Mouse (Mus musculus) liver, embryonic 11.5 days (tissue): ENCODE measurements at regions not wholly inside any gene's neighbourhood (a gene's known extent, or its start where the extent isn't known, plus 50 kb on each side); places are given as distances from the start of the nearest gene placed in this dataset.

Experiments used
- ATAC-seq: fragments of 200-750 bp; cut with Nextera tagmentation; replicated peaks from 2 replicates; pipeline ENCODE4 v1.8.0; 2017; ENCODE audit warnings: moderate number of reproducible peaks, mild to moderate bottlenecking, moderate TSS enrichment, moderate library complexity; ENCODE audit not compliant: low FRiP score
- DNase-seq: peaks from one replicate; pipeline ENCODE4 v3.0.0-alpha.2; 2017; ENCODE audit warnings: low spot score
- H3K27ac ChIP-seq: fragments of 300-500 bp; sonication (generic); 2 replicates; pipeline ENCODE4 v1.5.1; 2014; ENCODE audit warnings: mild to moderate bottlenecking, low read depth, low read length, control low read depth
- H3K27me3 ChIP-seq: fragments of 300-500 bp; sonication (generic); replicated peaks from 2 replicates; pipeline ENCODE4 v1.6.1; 2014; ENCODE audit warnings: low read length, mixed read lengths; ENCODE audit not compliant: control insufficient read depth, insufficient read depth
- H3K36me3 ChIP-seq: fragments of 300-500 bp; sonication (generic); 2 replicates; pipeline ENCODE4 v1.6.1; 2014; ENCODE audit warnings: mild to moderate bottlenecking, low read length, moderate library complexity, mixed read lengths; ENCODE audit not compliant: control insufficient read depth, insufficient read depth
- H3K4me1 ChIP-seq: fragments of 300-500 bp; sonication (generic); replicated peaks from 2 replicates; pipeline ENCODE4 v1.6.1; 2014; ENCODE audit warnings: low read length, mixed read lengths; ENCODE audit not compliant: control insufficient read depth, insufficient read depth
- H3K4me2 ChIP-seq: fragments of 300-500 bp; sonication (generic); 2 replicates; pipeline ENCODE4 v1.6.1; 2014; ENCODE audit warnings: mild to moderate bottlenecking, control low read depth, moderate library complexity
- H3K4me3 ChIP-seq: fragments of 300-500 bp; sonication (generic); 2 replicates; pipeline ENCODE4 v1.5.1; 2014; ENCODE audit warnings: low read depth, low read length, control low read depth
- H3K9ac ChIP-seq: fragments of 300-500 bp; sonication (generic); 2 replicates; pipeline ENCODE4 v1.6.1; 2014; ENCODE audit warnings: low read depth, low read length, control low read depth
- H3K9me3 ChIP-seq: fragments of 300-500 bp; sonication (generic); 2 replicates; pipeline ENCODE4 v1.6.1; 2016; ENCODE audit warnings: low read length, inconsistent platforms, mixed read lengths; ENCODE audit not compliant: control insufficient read depth
- WGBS: fragments of 180-500 bp; shearing (Covaris S2); extraction: QIAGEN DNeasy Blood & Tissue Kit; methylation state at CpG from one replicate; pipeline ENCODE4 v1.1.7; 2014; 5-methylcytosine and 5-hydroxymethylcytosine counted together

DNA sequence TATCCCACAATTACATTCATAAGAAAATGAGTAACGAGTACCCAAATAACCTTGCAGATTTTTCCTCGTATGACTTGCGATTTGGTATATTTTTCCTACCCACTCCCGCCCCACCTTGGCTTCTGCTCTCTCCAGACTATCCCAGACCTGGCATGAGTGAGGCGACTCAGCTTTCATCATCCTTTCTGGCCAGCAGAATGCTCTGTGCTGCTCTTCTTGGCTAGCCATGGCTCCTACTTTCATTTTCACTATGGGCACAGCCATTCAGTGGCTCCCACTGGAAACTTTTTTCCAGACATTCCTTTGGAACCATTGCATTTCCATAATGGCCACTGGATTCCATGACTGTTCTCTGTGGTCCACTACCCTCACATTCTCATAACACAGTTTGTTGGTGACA is 449.1 kb upstream of the Gm11114 start:
- H3K4me3 ChIP-seq: no peak overlapping the region
- H3K27ac ChIP-seq: no peak overlapping the region
- DNase-seq: no peak
- ATAC-seq: no peak
- H3K9ac ChIP-seq: no peak overlapping the region
- WGBS: 84% methylated on average over 5 of the region's 5 CpGs
- H3K9me3 ChIP-seq: no peaks in the 10 kb centered on the region
- no peak overlapping the region for H3K4me2 ChIP-seq
- no peaks in the 10 kb centered on the region for H3K27me3 ChIP-seq
- no peaks in the 10 kb centered on the region for H3K36me3 ChIP-seq
- no peaks in the 10 kb centered on the region for H3K4me1 ChIP-seq

GRCm38 (mm10) chr9:84894148-84894547 is 418.4 kb upstream of the Gm11114 start:
- Histone ChIP-seq H3K4me2 (no peak overlapping the region), H3K4me3 (no peak overlapping the region), H3K27ac (no peak overlapping the region), H3K9me3 (no peaks in the 10 kb centered on the region), H3K9ac (no peak overlapping the region), H3K36me3 (no peaks in the 10 kb centered on the region), H3K4me1 (no peaks in the 10 kb centered on the region), H3K27me3 (no peaks in the 10 kb centered on the region)
- DNase-seq (no peak), ATAC-seq (no peak)
- 63% methylated on average over 2 of the region's 2 CpGs for WGBS

DNA sequence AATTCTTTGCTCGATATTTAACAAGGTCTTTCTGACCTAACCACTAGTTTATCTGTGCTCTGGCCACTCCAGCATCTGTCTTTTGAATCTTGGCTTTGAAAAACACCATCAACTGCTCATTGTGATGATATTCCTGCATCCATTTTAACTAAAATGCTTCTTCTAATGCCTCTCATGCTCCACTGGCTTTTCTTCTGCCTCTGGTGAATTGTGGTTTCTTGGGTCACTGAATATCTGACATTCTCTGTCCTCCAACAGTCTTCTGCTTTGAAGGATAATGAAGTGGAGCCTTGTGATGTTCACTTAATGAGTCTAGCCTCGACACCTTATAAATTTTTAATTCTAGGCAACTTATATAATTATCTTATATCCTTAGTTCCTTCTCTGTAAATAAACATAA is 416.5 kb upstream of the Gm11114 start:
- Histone ChIP-seq H3K9ac (no peak overlapping the region), H3K36me3 (no peaks in the 10 kb centered on the region), H3K4me3 (no peak overlapping the region), H3K27ac (no peak overlapping the region), H3K9me3 (no peaks in the 10 kb centered on the region), H3K4me1 (no peaks in the 10 kb centered on the region), H3K4me2 (no peak overlapping the region), H3K27me3 (no peaks in the 10 kb centered on the region)
- ATAC-seq (no peak), DNase-seq (no peak)
- 68% methylated on average over 2 of the region's 2 CpGs for WGBS

DNA sequence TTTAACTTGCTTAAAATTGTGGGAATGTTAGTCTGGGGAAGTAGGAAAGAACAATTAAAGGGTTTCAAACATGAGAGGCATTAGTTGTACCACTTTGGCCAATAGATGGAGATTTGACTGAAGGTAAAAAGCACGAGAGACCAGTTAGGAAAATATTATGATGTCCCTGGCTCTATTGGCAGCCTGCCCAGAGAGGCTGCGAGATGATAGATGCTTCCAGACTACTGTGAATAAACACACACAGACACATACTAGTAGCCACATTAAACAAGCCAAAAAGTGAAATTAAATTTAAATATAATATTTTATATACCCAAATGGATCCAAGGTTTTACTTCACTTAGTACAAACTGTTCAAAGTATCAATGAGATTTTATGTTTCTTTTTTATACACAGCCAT is 411.9 kb upstream of the Gm11114 start:
- H3K9me3 ChIP-seq: no peaks in the 10 kb centered on the region
- H3K9ac ChIP-seq: no peak overlapping the region
- no peaks in the 10 kb centered on the region for H3K4me1 ChIP-seq
- 60% methylated on average over 2 of the region's 2 CpGs for WGBS
- no peak overlapping the region for H3K4me2 ChIP-seq
- ATAC-seq: no peak
- no peaks in the 10 kb centered on the region for H3K27me3 ChIP-seq
- H3K27ac ChIP-seq: no peak overlapping the region
- H3K4me3 ChIP-seq: no peak overlapping the region
- no peak for DNase-seq
- H3K36me3 ChIP-seq: no peaks in the 10 kb centered on the region

- WGBS: 67% methylated on average over 3 of the region's 3 CpGs
- Histone ChIP-seq H3K4me1 (no peaks in the 10 kb centered on the region), H3K27ac (no peak overlapping the region), H3K27me3 (no peaks in the 10 kb centered on the region), H3K9ac (no peak overlapping the region), H3K4me3 (no peak overlapping the region), H3K4me2 (no peak overlapping the region), H3K9me3 (no peaks in the 10 kb centered on the region), H3K36me3 (no peaks in the 10 kb centered on the region)
- ATAC-seq: no peak
- DNase-seq: no peak
Observed at GRCm38 (mm10) chr9:84906244-84906643, 406.3 kb upstream of the Gm11114 start.

DNA sequence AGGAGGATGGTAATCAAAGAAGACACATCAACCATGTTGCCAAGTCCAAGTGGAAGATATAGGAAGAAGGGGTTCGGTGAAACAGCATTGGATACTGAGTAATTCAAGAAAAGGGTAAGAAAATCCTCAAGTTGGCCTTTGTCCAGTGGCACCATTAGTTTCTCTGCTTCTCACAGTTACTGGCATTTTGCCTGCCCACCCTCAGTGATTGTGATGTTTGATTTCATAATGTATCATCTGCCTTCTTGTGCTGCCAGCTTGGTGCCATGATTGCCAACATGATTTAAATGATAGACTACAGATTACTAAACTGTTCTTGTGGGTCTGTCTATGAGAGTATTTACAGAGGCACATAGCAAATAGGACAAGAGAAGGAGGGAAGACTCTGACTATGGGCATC is 399.3 kb upstream of the Gm11114 start:
- Histone ChIP-seq H3K27me3 (no peaks in the 10 kb centered on the region), H3K9me3 (no peaks in the 10 kb centered on the region), H3K27ac (no peak overlapping the region), H3K4me2 (no peak overlapping the region), H3K36me3 (no peaks in the 10 kb centered on the region), H3K4me3 (no peak overlapping the region), H3K9ac (no peak overlapping the region), H3K4me1 (no peaks in the 10 kb centered on the region)
- DNase-seq (no peak), ATAC-seq (no peak)
- WGBS: 89% methylated on average over 1 of the region's 1 CpGs

DNA sequence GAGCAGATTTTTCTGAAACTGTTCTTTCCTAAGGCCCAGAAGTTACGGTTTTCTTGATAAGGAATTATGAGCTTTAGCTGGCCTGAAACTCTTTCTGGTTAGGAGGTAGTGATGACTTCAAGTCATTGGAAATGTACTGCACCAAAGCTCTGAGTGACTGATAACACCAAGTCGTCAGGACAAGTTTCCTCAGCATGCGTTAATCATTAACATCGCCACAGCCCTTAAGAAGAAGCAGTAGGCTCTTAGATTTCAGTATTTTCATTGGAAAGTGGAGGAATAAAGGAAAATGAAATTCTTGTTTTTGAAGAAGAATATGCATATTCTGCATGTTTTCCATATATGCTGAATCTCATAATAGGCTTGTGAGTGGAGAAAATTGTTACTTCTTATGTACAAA is 390.3 kb upstream of the Gm11114 start:
- Histone ChIP-seq H3K9ac (no peak overlapping the region), H3K27ac (no peak overlapping the region), H3K4me1 (no peaks in the 10 kb centered on the region), H3K4me2 (no peak overlapping the region), H3K27me3 (no peaks in the 10 kb centered on the region), H3K4me3 (no peak overlapping the region), H3K9me3 (no peaks in the 10 kb centered on the region), H3K36me3 (no peaks in the 10 kb centered on the region)
- DNase-seq (no peak), ATAC-seq (no peak)
- 67% methylated on average over 4 of the region's 4 CpGs for WGBS

- Histone ChIP-seq H3K36me3 (no peaks in the 10 kb centered on the region), H3K9ac (no peak overlapping the region), H3K9me3 (no peaks in the 10 kb centered on the region), H3K27me3 (no peaks in the 10 kb centered on the region), H3K4me3 (no peak overlapping the region), H3K27ac (no peak overlapping the region), H3K4me2 (no peak overlapping the region), H3K4me1 (no peaks in the 10 kb centered on the region)
- ATAC-seq (no peak), DNase-seq (no peak)
- WGBS: 81% methylated on average over 8 of the region's 8 CpGs
Observed at GRCm38 (mm10) chr9:84923966-84924365, 388.6 kb upstream of the Gm11114 start.

DNA sequence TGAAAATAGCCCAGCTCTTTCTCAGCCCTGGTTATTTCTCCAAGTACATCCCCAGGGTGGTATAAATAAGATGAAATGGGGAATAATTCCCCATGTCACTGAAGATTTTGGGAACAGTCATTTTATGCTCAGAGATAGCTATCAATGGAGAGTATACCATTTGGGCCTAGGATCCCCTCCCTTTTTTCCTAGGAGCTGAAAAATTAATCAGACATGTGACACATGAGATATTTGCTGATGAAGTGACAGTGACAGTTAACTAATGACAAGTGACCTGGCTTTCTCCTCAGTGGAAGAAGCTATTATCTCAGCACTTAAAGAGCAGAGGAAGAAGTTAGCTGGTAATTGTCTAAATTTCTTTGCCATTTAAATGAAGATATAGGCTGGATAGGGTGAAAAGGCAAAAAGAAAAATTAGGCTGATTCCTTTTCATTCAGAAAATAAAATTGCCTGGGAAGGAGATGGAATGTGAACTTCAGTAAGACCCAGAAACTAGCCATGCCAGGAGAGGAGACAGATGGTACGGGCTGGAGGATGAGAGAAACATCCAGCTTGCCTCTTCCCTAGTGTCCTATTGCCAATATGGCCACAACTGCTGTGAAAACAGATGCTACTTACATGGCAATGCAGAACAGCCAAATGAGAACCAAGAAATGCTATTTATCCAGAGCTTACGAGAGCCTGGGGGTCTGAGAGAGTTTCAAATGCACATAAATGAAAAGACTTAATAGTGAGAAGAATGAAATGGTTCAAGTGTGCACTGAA is 376.1 kb upstream of the Gm11114 start:
- ATAC-seq (no peak), DNase-seq (no peak)
- no peak overlapping the region for H3K27ac ChIP-seq
- no peak overlapping the region for H3K9ac ChIP-seq
- H3K4me3 ChIP-seq: no peak overlapping the region
- H3K27me3 ChIP-seq: no peaks in the 10 kb centered on the region
- H3K4me2 ChIP-seq: no peak overlapping the region
- no peaks in the 10 kb centered on the region for H3K9me3 ChIP-seq
- 85% methylated on average over 2 of the region's 2 CpGs for WGBS
- H3K36me3 ChIP-seq: no peaks in the 10 kb centered on the region
- H3K4me1 ChIP-seq: no peaks in the 10 kb centered on the region
